Mouse (Mus musculus): Measurements from ENCODE around the gene Thrb.

DNA sequence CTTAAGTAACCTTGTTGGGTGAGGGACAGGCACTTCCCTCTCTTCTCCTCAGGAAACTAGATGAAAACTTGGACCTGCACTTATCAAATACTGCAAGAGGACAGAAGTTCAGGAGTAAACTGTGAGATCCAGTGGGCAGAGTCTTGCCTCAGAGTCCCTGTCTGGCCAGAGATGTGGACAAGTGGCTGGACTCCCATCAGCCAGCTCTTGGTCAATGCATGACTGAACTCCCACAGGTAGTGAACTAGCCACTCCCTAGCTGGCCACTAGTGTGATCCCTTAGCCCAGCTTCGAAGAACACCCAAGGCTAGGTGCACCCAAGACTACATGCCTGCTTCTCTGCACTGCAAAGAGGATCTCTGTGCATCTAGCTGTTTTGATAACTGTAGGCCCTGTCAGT is 234.7 kb downstream of the Thrb start:
- TF ChIP-seq CTCF (conservative IDR thresholded peaks at IDR 0.05; ENCODE audit: insufficient read depth, insufficient read length, low read depth, low read length), result no peak
- no peak for TF ChIP-seq POLR2A (IDR thresholded peaks at IDR 0.05; ENCODE audit: low read depth, low read length)
